Mouse (Mus musculus): ENCODE data around the gene Slc38a11.

The Slc38a11 gene

DNA sequence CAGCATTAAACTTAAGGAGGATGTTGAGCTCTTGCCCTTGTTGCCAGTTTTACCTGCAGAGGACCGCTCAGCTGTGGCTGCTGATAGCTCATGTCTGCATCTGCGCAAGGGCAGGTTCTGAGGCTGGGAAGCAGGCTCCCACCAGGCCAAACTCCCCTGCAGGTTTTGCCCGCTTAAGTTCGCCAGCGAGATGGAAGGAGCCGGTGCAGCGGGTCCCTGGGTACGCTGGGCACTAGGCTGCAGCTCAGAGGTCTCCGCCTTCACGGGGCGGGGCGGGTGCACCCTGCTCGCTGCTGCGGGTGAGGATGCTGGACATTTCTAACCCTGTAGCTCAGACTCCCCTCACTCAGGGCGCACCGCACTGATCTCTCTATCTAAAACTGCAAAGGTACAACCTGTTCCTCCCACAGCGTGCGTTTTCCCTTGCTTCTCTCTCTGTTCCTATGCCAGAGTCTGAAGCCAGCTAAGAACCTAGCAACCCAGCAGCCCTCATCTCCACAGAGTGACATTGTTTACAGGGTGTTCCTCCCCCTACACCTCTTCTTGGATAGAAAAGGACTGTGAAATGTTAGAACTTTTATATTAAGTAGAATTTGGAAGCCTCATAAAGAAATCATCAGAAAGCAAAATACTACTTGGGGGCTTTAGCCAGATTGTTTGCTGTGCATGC, at the start of gene Slc38a11:
Slc38a11 (minus strand) TSS at position 207 of the 670 bp plus-strand sequence.
- peak; percentile 6 for DNase-seq (ENCODE audit: low read depth, low spot score)

DNA sequence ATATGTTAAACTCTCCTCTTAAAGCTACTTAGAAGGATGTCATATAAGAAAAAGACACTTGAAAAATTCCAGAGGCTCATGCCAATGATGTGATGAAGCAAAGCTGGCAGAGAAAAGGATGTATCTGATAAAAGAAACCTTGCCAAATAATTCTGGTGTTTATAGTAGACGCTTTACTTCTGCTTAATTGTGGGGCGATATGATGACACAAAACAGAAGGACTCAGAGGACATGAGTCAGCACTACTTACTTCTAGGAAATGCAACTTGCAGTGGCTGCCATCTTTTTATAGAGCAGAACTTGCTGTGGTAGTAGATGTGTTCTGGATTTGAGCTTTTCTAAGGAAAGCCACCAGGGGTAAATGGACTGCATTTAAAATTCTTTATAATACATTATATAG, 43.3 kb upstream of the Slc38a11 start:
- no peak for DNase-seq (ENCODE audit: low read depth, low spot score)

DNA sequence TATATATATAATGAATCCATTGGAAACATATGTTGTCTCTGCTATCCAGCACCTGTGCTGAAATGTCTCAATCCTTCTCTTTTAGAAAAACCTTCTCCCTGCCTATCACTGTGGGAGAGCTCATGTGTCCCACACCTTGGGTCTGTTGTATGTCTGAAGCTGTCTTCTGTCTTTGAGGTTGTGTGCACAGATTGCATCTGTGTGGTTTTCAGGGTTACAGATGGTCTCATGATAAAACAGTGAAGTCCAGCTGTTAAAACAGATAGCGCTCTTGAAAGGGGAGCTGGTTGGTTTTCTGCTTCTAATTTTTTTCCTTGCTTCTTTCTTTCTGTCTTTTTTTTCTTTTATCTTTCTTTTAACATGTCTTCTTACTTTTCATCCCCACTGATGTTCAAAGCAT, 41.6 kb upstream of the Slc38a11 start:
- DNase-seq (ENCODE audit: low read depth, low spot score): no peak

DNA sequence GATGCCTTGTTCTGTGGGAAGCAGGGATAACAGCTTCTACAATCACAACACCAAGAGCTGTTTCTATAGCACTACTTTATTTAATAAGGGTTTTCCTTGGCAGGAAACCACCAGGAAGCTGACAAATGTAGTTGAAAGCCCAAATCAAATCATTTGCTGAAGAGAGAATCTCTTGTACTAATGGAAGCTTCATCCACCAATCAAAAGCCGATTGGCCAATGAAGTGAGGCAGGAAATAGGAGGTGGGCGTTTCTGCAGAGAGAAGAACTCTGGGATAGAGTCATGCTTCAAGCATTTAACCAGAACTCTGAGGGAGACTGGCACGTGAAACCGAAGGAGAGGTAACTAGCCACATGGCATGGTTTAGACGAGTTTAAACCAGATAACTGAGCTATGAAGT, 38.2 kb upstream of the Slc38a11 start:
- no peak for DNase-seq (ENCODE audit: low read depth, low spot score)

DNA sequence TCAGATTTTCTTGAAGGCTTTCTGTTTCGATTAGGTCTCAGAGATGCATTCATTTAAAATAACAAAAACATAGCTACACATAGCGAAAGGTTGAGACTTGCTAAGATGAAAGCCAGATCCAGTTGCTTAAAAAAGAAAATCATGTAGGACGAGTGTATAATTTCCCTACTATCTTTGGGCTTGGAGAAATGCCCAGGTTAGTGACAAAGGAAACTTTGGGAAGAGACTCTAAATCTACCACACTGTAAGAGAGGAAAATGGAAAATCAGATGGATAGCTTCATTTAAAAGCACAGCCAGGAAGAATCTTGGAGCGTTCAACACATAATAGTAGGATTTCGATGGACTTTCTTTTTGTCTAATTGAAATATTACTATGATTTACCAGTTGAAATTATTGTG, 36.1 kb upstream of the Slc38a11 start:
- no peak for DNase-seq (ENCODE audit: low read depth, low spot score)

DNA sequence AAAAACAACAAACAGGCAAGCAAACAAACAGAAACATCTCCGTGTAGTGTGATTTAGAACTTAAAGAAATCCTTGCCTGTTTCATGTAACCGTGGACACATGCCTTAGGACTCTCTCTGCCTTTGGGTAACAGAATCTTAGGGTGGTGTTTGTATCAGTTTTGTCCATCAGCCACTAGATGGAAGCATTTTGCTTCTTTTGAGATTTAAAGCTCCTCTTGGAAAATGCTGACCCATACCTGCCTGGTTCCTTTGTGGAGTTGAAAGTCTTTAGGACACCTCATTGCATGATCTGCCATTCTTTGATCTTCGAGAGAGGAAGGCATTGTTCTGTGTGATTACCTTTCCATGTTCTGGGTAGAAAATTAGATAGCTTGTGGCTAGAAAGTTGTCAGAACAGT, 32.3 kb upstream of the Slc38a11 start:
- peak; percentile 73 for DNase-seq (ENCODE audit: low read depth, low spot score)

DNA sequence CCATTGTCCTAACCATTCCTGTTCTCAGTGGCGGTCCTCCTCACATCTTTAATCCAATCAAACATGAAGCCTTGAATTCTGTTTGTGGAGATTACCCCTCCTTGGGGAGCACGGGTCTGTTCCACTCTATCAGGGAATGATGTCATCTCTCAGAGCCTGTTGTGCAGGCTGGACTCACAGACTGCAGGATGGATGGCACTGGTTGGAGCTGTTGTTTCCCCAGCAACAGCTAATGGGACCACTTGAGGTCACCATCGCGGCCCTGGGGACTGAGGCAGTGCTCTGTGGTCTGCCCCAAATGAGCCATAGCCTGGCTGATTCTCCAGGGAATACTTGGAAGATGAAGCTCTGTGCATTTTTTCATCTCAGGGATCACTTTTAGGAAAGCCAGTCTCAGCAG, 29.2 kb upstream of the Slc38a11 start:
- DNase-seq (ENCODE audit: low read depth, low spot score): no peak

DNA sequence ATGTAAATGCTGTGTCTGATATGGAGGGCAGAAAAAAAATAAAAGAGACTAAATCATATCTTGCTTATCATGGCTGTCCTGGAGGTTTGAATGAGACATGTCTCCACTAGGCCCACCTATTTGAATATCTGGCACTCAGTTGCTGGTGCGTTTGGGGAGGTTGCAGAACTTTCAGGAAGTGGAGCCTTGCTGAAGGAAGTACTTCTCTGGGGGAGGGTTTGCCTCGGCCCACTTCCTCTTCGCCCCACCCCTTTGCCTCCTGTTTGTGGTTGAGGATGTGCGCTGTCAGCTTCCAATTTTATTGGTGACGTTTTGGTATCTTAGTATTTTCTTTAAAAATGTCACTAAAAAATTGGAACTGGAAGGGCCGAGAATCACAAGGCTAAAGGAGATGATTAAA, 27.5 kb upstream of the Slc38a11 start:
- DNase-seq (ENCODE audit: low read depth, low spot score): peak; percentile 9

DNA sequence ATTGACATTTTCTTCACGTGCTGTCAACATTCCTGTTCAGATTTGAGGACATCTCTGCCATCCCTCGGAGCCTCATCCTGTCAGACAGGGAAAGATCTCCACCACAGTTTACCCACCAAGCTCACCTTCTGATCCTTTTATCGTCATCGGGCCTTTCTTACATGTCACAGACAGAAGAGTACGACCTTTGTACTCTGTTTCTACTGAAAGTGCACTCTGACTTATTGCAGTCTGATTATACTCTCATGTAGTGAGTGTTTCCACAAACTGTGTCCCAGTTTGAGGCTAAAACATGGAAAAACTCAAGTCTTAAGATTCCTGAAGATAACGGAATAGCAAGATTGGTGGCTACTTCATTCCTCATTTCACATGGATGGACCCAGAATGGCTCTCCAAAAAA, 21.0 kb upstream of the Slc38a11 start:
- DNase-seq (ENCODE audit: low read depth, low spot score): no peak

DNA sequence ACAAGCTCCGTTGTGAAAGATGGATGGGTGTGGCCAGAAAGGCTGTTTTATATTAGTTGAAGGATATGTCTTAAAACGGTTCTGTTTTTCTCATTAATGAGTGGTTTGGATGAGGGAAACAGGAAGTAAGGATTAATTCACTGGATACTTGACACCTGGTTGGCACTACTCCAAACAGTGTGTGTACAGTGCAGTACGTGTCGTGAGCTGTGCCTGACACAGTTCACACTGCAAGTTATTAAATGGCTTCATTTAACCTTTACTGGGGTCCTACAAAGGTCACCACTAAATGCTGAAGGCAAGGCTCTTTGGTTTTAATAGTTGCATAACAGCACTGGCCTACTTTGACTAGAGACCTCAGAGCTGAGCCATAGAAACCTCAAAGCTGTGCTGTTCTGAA, 18.7 kb upstream of the Slc38a11 start:
- DNase-seq (ENCODE audit: low read depth, low spot score): no peak

DNA sequence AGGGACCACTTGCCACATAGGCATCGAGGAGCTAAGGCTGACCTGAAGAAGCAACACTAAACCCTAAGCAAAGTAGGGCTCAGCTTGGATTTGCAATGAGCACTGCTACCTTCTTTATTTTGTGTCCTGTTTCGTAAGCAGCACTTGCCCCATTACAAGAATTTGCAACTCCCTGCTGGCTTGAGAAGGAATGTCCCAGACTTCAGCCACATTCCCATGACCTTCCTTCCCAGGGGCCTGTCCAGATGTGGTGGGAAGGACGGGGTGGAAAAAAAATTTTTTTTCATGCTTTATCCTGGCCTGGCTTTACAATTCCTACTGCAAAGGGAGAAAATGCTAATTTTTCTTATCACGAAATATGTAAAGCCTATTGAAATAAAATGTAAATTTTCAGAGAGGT, 14.6 kb upstream of the Slc38a11 start:
- no peak for DNase-seq (ENCODE audit: low read depth, low spot score)

DNA sequence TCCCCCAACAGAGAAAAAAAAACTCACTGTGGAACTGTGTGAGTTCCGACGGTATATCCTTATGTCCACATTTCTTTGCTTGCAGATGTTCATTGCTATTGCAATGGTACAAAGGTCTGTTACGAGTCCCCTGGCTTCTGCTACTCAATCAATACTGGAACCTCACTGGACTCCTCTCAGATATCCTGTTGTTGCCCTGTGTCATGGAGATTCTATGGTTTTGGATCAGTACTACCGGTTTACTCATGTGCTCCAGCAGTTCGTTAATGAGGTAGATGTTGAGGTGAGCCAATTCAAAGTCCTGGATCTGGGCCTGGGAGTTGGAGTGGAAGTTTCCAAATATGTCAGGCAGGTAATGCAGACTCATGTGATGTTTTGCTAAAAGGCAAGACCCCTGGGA, 10.6 kb upstream of the Slc38a11 start:
- no peak for DNase-seq (ENCODE audit: low read depth, low spot score)

DNA sequence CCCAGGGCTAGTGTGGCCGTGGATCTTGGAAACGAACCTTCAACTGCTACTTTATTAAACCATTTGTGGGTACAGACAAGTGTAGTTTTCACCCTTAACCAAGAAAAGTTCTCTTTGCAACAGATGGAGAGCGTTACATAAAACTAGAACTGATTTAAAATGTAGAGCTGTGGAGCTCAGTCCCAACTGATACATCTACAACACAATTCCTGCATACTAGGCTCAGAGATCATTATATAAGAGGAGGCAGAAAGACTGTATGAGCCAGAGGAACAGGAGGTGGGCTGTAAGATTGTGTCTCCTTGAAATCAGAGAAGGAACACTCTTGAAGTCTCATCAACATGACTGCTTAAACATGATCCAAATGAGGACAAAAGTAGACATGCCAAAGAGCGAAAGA, 9.2 kb upstream of the Slc38a11 start:
- no peak for DNase-seq (ENCODE audit: low read depth, low spot score)

DNA sequence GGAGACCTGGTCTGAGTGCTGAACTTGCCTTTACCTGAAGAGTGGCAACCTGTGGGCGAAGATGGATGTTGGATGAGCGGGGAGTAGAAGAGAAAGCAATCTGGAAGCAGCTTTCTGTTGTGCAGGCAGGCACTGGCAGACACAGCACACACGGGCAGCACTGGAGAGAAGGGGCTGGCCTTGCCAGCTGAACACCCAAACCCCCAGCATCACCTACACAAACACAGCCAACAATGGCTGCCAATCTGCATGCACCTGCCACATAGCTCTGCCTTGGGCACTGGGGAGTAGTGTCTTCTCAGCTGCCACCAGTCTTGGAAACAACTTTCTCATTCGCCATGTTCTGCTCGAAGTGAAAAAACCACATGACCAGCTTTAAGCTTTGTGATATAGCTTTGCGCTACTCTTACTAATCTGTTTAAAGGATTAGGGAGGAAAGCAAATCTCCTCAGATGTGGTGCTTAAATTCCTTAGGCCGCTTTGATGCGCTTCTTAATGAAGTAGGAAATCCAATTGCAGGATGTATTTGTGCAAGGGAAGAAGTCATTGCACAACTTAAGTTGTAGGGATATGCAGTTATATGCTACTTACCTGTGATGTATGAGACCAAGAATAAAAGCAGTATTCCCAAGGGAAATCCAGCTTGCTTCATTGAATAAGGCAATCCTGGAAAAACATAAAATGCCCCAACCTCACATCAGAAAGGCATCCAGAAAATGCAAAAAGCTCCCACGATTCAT, 2.9 kb downstream of the Slc38a11 start:
- peak; percentile 4 for DNase-seq (ENCODE audit: low read depth, low spot score)

DNA sequence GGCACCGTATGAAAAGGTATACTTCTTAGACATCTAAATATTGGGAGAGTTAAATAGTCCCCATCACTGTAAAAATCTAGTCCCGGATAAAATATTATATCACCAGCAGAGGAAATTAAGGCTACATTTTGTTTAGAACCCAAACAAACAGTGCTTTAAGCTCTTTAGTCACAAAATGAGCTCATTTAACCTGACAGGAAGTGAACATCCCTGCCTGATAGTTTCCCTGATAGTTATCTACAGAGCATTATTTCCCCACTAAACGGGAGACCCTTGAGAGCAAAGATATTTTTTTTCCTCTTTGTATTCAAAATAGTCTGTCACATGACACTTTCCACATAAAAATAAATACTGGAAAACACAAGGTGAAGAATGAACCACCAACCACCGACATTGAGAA, 16.5 kb downstream of the Slc38a11 start:
- no peak for DNase-seq (ENCODE audit: low read depth, low spot score)

DNA sequence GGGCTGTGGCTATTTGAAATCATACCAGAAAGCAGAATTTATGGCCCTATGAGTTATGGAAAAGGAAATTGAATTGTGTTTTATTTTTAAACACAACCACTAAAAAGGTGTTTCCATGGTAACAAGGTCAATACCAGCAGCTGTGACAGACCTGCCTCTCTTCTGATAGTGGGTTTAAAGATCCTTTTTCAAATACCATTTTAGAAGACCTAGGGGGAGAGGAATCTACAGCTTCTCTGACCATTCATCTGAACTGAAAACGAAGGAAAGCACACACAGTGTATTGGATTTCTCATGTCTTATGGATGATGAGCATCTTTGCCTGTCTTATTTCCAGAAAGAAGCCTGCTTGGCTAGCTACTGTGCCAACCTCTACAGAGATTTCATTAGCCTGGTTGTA, 16.9 kb downstream of the Slc38a11 start:
- no peak for DNase-seq (ENCODE audit: low read depth, low spot score)

DNA sequence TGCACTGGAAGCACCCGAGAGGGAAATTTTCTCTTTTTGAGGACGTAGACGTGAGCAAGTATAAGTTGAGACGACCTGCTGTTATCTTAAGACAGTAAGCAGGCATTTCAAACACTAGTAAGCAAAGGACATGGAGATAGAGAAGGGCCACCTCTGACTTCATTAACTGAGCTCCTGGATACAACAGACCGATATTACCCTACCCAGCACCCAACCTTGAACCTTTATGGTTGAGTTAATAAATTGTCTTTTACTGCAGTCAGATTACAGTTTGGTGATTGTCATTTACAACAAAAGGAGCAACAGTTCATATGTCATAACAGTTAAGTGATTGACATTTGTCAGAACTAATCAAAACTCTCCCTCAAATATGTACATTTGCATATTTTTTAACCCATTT, 17.8 kb downstream of the Slc38a11 start:
- no peak for DNase-seq (ENCODE audit: low read depth, low spot score)

DNA sequence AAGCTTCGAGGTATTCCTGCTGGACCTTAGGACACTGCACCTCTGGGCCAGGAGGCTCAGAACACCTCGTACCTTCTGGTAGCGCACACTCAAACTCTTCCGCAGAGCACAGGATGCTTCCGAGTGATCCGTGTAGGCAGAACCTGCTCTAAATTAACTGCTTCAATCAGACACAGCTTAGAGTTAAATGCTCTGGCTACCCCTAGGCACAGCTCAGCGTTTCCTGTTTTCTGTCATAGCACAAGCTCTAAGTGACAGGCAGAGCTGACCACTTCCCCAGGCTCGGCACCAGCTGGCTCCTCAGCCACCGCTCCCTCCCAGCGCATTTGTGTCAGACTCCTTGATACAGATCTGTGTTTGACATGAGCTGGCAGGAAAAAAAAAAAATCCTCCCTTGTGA, 21.8 kb downstream of the Slc38a11 start:
- DNase-seq (ENCODE audit: low read depth, low spot score): peak; percentile 6

DNA sequence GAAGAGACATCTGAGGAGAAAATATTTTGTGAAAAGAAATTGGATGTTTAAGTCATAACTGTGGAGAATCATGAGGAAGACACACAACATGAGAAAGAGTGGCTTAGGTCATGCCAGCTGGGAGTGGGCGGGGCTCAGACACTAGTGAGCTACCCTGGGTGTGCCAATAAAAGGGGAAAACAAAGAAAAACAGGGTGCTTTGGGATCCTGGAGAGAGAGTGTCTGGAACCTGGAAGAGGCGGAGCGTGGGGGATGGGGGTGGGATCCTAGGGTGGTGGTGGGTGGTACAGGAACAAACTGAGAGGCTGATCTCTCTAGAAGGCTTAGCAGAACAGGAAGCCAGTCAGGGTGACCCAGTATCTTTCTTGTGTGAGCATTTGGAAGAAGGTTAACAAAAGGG, 23.0 kb downstream of the Slc38a11 start:
- DNase-seq (ENCODE audit: low read depth, low spot score): peak; percentile 40

DNA sequence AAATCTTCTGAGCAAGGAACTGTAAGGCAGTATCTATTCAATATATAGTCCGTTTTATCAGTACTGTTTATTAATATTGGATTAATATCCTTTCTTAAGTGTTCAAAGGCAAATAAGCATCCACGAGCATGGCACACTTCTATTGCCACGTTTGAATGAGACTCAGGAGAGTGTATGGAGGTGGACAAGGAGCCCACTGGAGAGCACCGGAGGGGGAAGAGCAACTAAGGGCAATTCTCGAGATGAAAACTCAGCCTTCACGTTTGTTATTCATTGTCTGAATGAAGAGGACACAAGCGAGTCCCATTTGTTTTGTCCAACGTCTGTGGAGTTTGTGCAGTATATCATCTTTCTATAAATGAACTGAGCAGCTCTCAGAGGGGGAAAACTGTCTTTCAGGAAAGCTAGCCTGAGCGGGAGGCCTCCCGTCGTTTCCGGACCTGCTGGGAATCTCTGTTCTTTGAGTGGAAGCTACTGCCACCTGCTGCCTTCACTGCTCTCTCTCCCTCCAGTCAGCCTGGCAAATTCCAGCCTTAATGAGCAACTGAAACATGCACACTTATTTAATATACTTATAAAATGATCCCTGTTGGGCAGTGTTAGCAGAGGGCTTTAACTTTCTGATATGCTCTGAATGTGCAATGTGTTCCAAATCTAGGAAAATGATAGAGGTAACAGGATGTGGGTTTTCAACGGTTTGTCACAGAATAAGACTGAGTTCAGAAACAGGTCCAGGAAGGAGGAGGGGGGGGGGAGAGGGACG, 26.3 kb downstream of the Slc38a11 start:
- DNase-seq (ENCODE audit: low read depth, low spot score): peak; percentile 51

DNA sequence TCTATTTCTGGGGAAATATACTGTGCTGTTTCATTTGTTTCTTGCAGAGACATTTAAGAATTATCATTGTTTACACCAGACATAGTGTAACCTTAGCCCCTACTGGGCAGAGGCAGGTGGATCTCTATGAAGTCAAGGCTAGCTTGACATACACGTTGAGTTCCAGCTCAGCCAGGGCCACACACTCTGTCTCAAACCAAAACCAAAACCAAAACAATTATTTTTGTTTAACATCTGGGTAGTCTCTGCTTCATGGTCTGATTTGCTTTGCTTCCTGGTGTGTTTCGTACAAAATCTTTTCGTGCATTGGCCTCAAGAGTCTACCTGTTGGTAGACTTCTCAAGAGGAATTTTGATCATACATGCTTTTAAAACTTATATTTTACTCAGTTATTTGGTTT, 27.2 kb downstream of the Slc38a11 start:
- no peak for DNase-seq (ENCODE audit: low read depth, low spot score)

DNA sequence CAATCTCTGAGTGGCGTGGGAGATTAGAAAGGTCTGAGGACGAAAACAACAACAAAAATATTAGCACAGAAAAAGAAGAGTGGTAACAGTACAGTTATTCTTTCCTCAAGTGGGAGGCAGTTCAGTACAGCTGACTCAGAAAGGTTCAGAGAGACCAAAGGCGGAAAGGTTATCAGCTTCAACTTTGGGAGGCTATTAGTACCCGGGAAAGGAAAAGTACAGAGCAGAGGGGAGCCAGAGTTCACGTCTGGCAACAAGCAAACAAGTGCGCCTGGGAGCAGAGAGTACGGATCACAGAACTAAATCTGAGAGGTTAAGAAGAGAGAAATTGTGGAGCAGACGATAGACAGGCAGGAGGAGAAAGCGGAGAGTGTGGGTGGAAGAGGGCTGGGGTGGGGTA, 29.7 kb downstream of the Slc38a11 start:
- peak; percentile 4 for DNase-seq (ENCODE audit: low read depth, low spot score)

DNA sequence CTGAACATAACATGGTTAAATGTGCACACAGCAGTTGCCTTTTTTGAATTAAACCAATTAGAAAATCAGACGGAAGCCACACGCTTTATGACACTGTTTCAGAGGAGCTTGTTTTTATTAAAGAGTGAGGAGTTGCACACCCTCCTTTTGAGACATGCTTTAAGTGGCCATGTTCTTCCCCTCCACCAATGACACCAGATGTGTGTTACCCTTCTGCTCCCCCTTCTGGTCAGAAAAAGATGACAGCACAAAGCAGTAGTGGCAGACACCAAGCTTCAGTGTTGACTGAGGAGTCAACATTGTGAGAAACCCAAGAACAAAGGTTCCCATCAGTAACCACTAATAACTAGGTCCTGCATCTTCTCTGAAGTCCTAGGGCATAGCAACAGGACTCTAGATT, 32.5 kb downstream of the Slc38a11 start:
- peak; percentile 69 for DNase-seq (ENCODE audit: low read depth, low spot score)

Measured in R1 (cell line).